Mouse (Mus musculus) megakaryocyte, embryonic 14.5 days (primary cell): ENCODE measurements around the gene Kcnh1.

Experiments used
- FLI1 ChIP-seq: IDR thresholded peaks from 2 replicates; pipeline ENCODE4 v1.6.1; 2012; ENCODE audit warnings: low read length, inconsistent platforms, mixed read lengths
- GATA1 ChIP-seq: IDR thresholded peaks from 3 replicates; pipeline ENCODE4 v1.6.1; 2012; ENCODE audit warnings: mixed read lengths, low read length, inconsistent platforms, borderline replicate concordance

DNA sequence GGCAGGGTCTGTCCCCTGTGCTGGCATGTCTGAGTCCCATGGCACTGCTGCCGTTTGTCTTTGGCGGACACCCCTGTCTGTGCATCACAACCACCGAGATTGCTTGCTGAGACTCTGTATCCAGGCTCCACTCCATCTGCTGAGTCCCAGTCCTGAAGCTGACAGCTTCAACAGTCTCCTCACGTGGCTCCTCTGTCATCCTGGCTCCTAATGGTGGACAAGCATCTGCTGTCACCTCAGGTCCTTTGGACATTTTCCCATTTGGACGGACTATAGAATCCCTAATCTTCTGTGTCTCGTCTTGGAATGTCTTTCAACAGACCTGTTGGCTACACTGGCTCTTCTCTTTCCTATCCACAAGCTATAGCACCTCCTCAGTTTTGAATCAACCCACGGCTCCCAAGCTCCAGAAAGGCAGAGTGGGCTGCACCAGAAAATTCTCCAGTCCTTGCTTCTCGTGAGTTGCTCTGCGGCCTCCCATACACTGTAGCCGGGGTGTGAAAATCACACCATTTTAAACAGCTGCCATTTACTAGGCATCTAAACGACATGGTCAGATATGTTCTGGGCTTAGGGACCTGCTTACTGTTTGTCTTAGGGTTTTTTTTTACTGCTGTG lies 104.8 kb downstream of the Kcnh1 start:
- TF ChIP-seq GATA1 (no peak), FLI1 (no peak)
